Mouse (Mus musculus) midbrain, postnatal 0 days (tissue): ENCODE measurements at regions not wholly inside any gene's neighbourhood (a gene's known extent, or its start where the extent isn't known, plus 50 kb on each side); places are given as distances from the start of the nearest gene placed in this dataset.

Experiments
- ATAC-seq: fragments of 200-750 bp; cut with Nextera tagmentation; 2 replicates; pipeline ENCODE4 v1.8.0; 2017; ENCODE audit warnings: moderate number of reproducible peaks, mild to moderate bottlenecking, moderate TSS enrichment, moderate library complexity; ENCODE audit not compliant: low FRiP score
- DNase-seq: peaks from one replicate; pipeline ENCODE4 v3.0.0-alpha.2; 2015; ENCODE audit warnings: low spot score
- H3K27ac ChIP-seq: fragments of 300-500 bp; sonication (generic); 2 replicates; pipeline ENCODE4 v1.5.1; 2014; ENCODE audit warnings: low read depth, mild to moderate bottlenecking, low read length, mixed read lengths
- H3K27me3 ChIP-seq: fragments of 300-500 bp; sonication (generic); 2 replicates; pipeline ENCODE4 v1.6.1; 2014; ENCODE audit warnings: low read length, control low read depth, mixed read lengths; ENCODE audit not compliant: insufficient read depth
- H3K36me3 ChIP-seq: fragments of 300-500 bp; sonication (generic); 2 replicates; pipeline ENCODE4 v1.6.1; 2014; ENCODE audit warnings: low read length, control low read depth, mixed read lengths; ENCODE audit not compliant: insufficient read depth
- H3K4me1 ChIP-seq: fragments of 300-500 bp; sonication (generic); 2 replicates; pipeline ENCODE4 v1.6.1; 2014; ENCODE audit warnings: mild to moderate bottlenecking, control low read depth, antibody characterized with exemption, low read length, mixed read lengths; ENCODE audit not compliant: insufficient read depth
- H3K4me2 ChIP-seq: fragments of 300-500 bp; sonication (generic); 2 replicates; pipeline ENCODE4 v1.6.1; 2014; ENCODE audit warnings: low read depth, mild to moderate bottlenecking, low read length, mixed read lengths; ENCODE audit not compliant: poor library complexity, severe bottlenecking
- H3K4me3 ChIP-seq: fragments of 300-500 bp; sonication (generic); 2 replicates; pipeline ENCODE4 v1.5.1; 2014; ENCODE audit warnings: low read depth, mild to moderate bottlenecking, low read length, moderate library complexity
- H3K9ac ChIP-seq: fragments of 300-500 bp; sonication (generic); replicated peaks from 2 replicates; pipeline ENCODE4 v1.6.1; 2014; ENCODE audit warnings: mild to moderate bottlenecking, low read length, moderate library complexity, mixed read lengths; ENCODE audit not compliant: poor library complexity, severe bottlenecking
- H3K9me3 ChIP-seq: fragments of 300-500 bp; sonication (generic); 2 replicates; pipeline ENCODE4 v1.6.1; 2016; ENCODE audit warnings: low read length, control low read depth
- CTCF ChIP-seq: IDR thresholded peaks from 2 replicates; pipeline ENCODE4 v1.5.1; 2016; ENCODE audit warnings: antibody characterized with exemption, mild to moderate bottlenecking
- WGBS: fragments of 180-500 bp; shearing (Covaris S2); extraction: QIAGEN DNeasy Blood & Tissue Kit; methylation state at CpG from one replicate; pipeline ENCODE4 v1.1.7; 2014; 5-methylcytosine and 5-hydroxymethylcytosine counted together

DNA sequence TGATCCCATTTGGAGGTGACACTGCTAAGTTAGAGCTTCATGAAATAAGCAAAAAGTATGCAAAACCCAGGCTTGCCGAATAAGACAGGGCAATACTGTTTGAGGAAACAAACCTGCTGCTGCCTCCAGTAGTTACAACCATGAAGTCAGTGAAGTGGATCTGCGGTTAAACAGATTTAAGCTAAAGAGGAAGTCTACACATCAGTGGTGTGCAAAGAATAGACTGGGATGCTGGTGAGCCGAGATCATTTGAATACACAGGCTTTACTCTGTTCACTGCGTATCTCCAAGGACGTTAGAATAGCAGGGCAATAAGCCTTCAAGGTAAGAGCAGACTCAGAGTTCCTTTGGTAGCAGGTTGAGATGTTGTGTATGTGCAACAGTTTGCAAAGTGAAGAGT is 362.6 kb downstream of the Gpat3 start:
- WGBS = 87% methylated on average over 5 of the region's 5 CpGs
- no peak for TF ChIP-seq CTCF
- no peak for ATAC-seq

DNA sequence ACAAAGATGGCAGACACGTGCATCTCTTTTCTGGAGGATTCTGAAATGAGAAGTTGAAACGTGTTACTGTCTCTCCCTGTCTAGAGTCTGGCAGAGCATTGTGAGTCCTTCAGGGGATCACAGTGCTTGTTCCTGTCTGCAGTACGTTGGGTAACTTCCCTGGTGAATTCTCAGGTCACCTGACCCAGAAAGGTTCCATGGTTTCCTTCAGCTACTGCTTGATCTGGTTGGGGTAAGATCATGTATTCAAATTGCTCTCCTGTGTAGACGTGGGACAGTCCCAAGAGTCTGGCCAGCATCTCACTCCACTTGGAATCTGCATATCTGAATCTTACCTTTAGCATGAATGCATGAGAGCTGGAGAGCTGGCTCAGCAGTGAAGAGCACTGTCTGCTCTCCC is 350.0 kb downstream of the Gpat3 start:
- DNase-seq (no peak), ATAC-seq (no peak)
- no peaks in the 10 kb centered on the region for H3K4me1 ChIP-seq
- H3K9me3 ChIP-seq = no peaks in the 10 kb centered on the region
- no peak overlapping the region for H3K4me2 ChIP-seq
- H3K9ac ChIP-seq = no peak overlapping the region
- no peak overlapping the region for H3K27ac ChIP-seq
- H3K4me3 ChIP-seq = no peak overlapping the region
- no peaks in the 10 kb centered on the region for H3K27me3 ChIP-seq
- WGBS = 83% methylated on average over 4 of the region's 4 CpGs
- no peak for TF ChIP-seq CTCF
- H3K36me3 ChIP-seq = no peaks in the 10 kb centered on the region

More for the DNA sequence above, 362.6 kb downstream of the Gpat3 start:
- H3K27me3 ChIP-seq = no peaks in the 10 kb centered on the region
- no peaks in the 10 kb centered on the region for H3K4me1 ChIP-seq
- H3K27ac ChIP-seq = no peak overlapping the region
- no peak overlapping the region for H3K9ac ChIP-seq
- H3K4me2 ChIP-seq = no peak overlapping the region
- H3K9me3 ChIP-seq = no peaks in the 10 kb centered on the region
- no peak for DNase-seq
- H3K36me3 ChIP-seq = no peaks in the 10 kb centered on the region
- H3K4me3 ChIP-seq = no peak overlapping the region

DNA sequence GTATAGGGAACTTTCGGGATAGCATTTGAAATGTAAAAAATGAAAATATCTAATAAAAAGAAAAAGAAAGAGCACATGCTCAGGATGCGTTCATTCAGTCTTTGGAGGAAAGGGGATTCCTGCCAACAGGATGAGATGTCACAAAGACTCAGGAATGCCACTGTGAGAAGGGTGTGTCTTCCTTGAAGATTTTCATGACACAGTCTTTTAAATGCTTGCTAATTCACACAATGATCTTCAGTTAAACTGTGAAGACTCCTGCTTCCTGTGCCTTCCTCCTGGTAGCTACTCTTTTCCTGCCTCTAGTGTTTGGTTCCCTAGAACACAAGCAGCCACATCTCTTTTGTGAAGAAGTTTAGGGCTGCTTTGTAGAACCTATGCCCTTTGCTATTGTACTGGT is 345.5 kb downstream of the Gpat3 start:
- Histone ChIP-seq H3K27me3 (no peaks in the 10 kb centered on the region), H3K9me3 (no peaks in the 10 kb centered on the region), H3K4me3 (no peak overlapping the region), H3K36me3 (no peaks in the 10 kb centered on the region), H3K4me1 (no peaks in the 10 kb centered on the region), H3K27ac (no peak overlapping the region), H3K4me2 (no peak overlapping the region), H3K9ac (no peak overlapping the region)
- TF ChIP-seq CTCF = no peak
- DNase-seq (no peak), ATAC-seq (no peak)
- WGBS = 87% methylated on average over 2 of the region's 2 CpGs

GRCm38 (mm10) chr5:101173183-101173582 is 327.7 kb downstream of the Gpat3 start:
- Histone ChIP-seq H3K36me3 (no peaks in the 10 kb centered on the region), H3K9ac (no peak overlapping the region), H3K4me1 (no peaks in the 10 kb centered on the region), H3K9me3 (no peaks in the 10 kb centered on the region), H3K27me3 (no peaks in the 10 kb centered on the region), H3K27ac (no peak overlapping the region), H3K4me2 (no peak overlapping the region), H3K4me3 (no peak overlapping the region)
- ATAC-seq (no peak), DNase-seq (no peak)
- 81% methylated on average over 9 of the region's 9 CpGs for WGBS
- no peak for TF ChIP-seq CTCF

DNA sequence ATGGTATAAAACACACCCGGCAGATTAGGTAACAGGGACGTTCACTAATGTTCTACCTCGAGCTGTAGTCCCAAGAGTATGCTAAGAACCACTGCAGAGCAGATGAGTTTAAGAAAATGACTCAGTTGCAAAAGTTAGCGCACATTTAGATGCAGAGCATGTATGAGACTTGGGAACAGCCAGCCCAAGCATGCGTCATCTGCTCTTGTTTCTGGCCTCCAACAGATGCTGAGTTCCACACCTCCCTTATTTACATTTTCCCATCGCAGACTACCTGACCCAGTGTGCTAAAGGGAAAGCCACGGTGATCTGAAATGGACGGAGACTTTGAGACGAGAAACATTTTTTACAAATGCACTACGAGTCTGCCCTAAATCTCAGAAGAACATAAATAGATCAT is 327.3 kb downstream of the Gpat3 start:
- Histone ChIP-seq H3K4me3 (no peak overlapping the region), H3K4me1 (no peaks in the 10 kb centered on the region), H3K36me3 (no peaks in the 10 kb centered on the region), H3K9ac (no peak overlapping the region), H3K4me2 (no peak overlapping the region), H3K27ac (no peak overlapping the region), H3K9me3 (no peaks in the 10 kb centered on the region), H3K27me3 (no peaks in the 10 kb centered on the region)
- ATAC-seq (no peak), DNase-seq (peak; percentile 8)
- TF ChIP-seq CTCF = no peak
- 86% methylated on average over 10 of the region's 10 CpGs for WGBS

DNA sequence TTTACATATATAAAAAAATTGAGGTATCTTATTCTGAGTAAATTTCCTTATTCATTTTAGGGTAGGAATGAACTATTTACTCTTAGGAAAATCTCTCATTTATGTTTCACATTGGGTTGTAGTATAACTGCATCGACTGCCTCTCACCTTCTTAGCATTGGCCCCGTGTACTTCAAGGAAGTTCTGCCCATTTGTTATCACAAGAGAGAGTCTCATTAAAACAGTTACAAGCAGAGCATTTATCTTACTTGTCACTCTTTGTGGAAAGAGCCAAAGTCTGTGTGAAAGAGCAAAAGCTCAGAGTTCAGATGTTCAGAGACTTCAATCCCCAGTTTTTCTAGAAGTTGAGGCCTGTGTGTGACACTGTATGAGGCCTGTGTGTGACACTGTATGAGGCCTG is 323.6 kb downstream of the Gpat3 start:
- no peak overlapping the region for H3K4me3 ChIP-seq
- ATAC-seq (no peak), DNase-seq (no peak)
- WGBS = 86% methylated on average over 2 of the region's 2 CpGs
- no peaks in the 10 kb centered on the region for H3K27me3 ChIP-seq
- H3K36me3 ChIP-seq = no peaks in the 10 kb centered on the region
- H3K9me3 ChIP-seq = no peaks in the 10 kb centered on the region
- no peak overlapping the region for H3K9ac ChIP-seq
- TF ChIP-seq CTCF = no peak
- H3K27ac ChIP-seq = no peak overlapping the region
- H3K4me1 ChIP-seq = no peaks in the 10 kb centered on the region
- H3K4me2 ChIP-seq = no peak overlapping the region
